Mouse (Mus musculus) liver, embryonic 14.5 days (tissue): ENCODE data around the gene CN725425. TPM values are rescaled to one million over a fixed set of nuclear protein-coding genes. Genes with fewer than 3 reads are reported as not detected.

ENCODE experiments used
- ATAC-seq: fragments of 200-750 bp; cut with Nextera tagmentation; 2 replicates; pipeline ENCODE4 v1.8.0; 2017; ENCODE audit warnings: moderate number of reproducible peaks, mild to moderate bottlenecking, moderate library complexity; ENCODE audit not compliant: insufficient read depth
- DNase-seq, 3 experiments: peaks; one replicate each; pipeline ENCODE4 v3.0.0-alpha.2; 2012 to 2013; ENCODE audit warnings: low read depth in 3 of 3, low spot score in 3 of 3
- H3K27ac ChIP-seq: fragments of 300-500 bp; sonication (generic); 2 replicates; pipeline ENCODE4 v1.5.1; 2014; ENCODE audit warnings: moderate library complexity, mild to moderate bottlenecking, control low read depth, inconsistent platforms
- H3K27me3 ChIP-seq: fragments of 300-500 bp; sonication (generic); 2 replicates; pipeline ENCODE4 v1.6.1; 2014; ENCODE audit warnings: mild to moderate bottlenecking, low read length, moderate library complexity; ENCODE audit not compliant: control insufficient read depth, insufficient read depth
- H3K36me3 ChIP-seq: fragments of 300-500 bp; sonication (generic); replicated peaks from 2 replicates; pipeline ENCODE4 v1.6.1; 2014; ENCODE audit warnings: low read depth; ENCODE audit not compliant: control insufficient read depth, insufficient read depth
- H3K4me1 ChIP-seq, 2 experiments: fragments of 200-500 bp in 1 of 2; fragments of 300-500 bp in 1 of 2; sonication (generic) in 1 of 2; replicated peaks; 2 replicates each; pipeline ENCODE4 v1.6.1; 2012 to 2014; ENCODE audit warnings: antibody characterized with exemption in 1 of 2, inconsistent platforms in 1 of 2, low read length in 1 of 2; ENCODE audit not compliant: control insufficient read depth in 2 of 2, insufficient read depth in 2 of 2
- H3K4me2 ChIP-seq: fragments of 300-500 bp; sonication (generic); 2 replicates; pipeline ENCODE4 v1.6.1; 2014; ENCODE audit warnings: low read depth, mild to moderate bottlenecking, control low read depth, moderate library complexity
- H3K4me3 ChIP-seq, 2 experiments: fragments of 200-500 bp in 1 of 2; fragments of 300-500 bp in 1 of 2; sonication (generic) in 1 of 2; 2 replicates each; pipeline ENCODE4 v1.5.1; 2012 to 2014; ENCODE audit warnings: low read depth in 2 of 2, low read length in 2 of 2, mild to moderate bottlenecking in 2 of 2, control low read depth in 1 of 2, inconsistent platforms in 1 of 2, moderate library complexity in 1 of 2; ENCODE audit not compliant: insufficient read depth in 1 of 2
- H3K9ac ChIP-seq: fragments of 300-500 bp; sonication (generic); replicated peaks from 2 replicates; pipeline ENCODE4 v1.6.1; 2014; ENCODE audit warnings: mild to moderate bottlenecking, control low read depth, moderate library complexity
- H3K9me3 ChIP-seq: fragments of 300-500 bp; sonication (generic); 2 replicates; pipeline ENCODE4 v1.6.1; 2016; ENCODE audit warnings: low read length, mixed read lengths; ENCODE audit not compliant: control insufficient read depth
- CTCF ChIP-seq: IDR thresholded peaks from 2 replicates; pipeline ENCODE4 v1.5.1; 2016; ENCODE audit warnings: antibody characterized with exemption, low read depth, control low read depth
- EP300 ChIP-seq: IDR thresholded peaks from 2 replicates; pipeline ENCODE4 v1.6.1; 2016; ENCODE audit warnings: antibody characterized with exemption, low read depth
- WGBS: fragments of 180-500 bp; shearing (Covaris S2); extraction: QIAGEN DNeasy Blood & Tissue Kit; methylation state at CpG from one replicate; pipeline ENCODE4 v1.1.7; 2014; ENCODE audit not compliant: insufficient replicate concordance; 5-methylcytosine and 5-hydroxymethylcytosine counted together
- polyA plus RNA-seq, 2 experiments: library from polyadenylated mRNA; depleted of rRNA in 1 of 2; stranded (reverse) in 1 of 2; unstranded in 1 of 2; fragments of >200 nt; fragmentation: Nextera tagmentation in 1 of 2; extraction: Ambion mirVana in 1 of 2; gene quantifications; 2 replicates each; pipeline versions ENCODE4 v1.2.1 to v1.2.3; 2012 to 2014

CN725425 gene
- polyA plus RNA-seq, 2 experiments, result 0.02 to 0.05 TPM

- H3K36me3 ChIP-seq, result no peaks in the 10 kb centered on the region
- ATAC-seq (peak; percentile 84), DNase-seq (peak; percentile 37 to 46 (median 38))
- TF ChIP-seq CTCF (no peak), EP300 (no peak)
- H3K4me2 ChIP-seq, result peak within 1 kb of the TSS; percentile 76
- peak within 1 kb of the TSS; percentile 54 to 67 for H3K4me3 ChIP-seq
- H3K9ac ChIP-seq, result peak within 1 kb of the TSS; percentile 54
- peaks cover 9 to 12% of the 10 kb centered on the region in 2 experiments for H3K4me1 ChIP-seq
- no peaks in the 10 kb centered on the region for H3K27me3 ChIP-seq
- WGBS, result under 1% methylated on average over 22 of the region's 22 CpGs
- H3K27ac ChIP-seq, result peak within 1 kb of the TSS; percentile 17; the same call in 1 of the 2 replicates
- no peaks in the 10 kb centered on the region for H3K9me3 ChIP-seq
These were observed 7.7 kb upstream of the CN725425 start, which contains the start of gene Abcd2 for GRCm38 (mm10) chr15:91191412-91192222. Abcd2 (minus strand) TSS chr15:91191799.

- no peaks in the 10 kb centered on the region for H3K27me3 ChIP-seq
- DNase-seq, result no peak
- ATAC-seq, result peak; percentile 40; the same call in 1 of the 2 replicates
- H3K9me3 ChIP-seq, result no peaks in the 10 kb centered on the region
- TF ChIP-seq CTCF (no peak; the same call in 1 of the 2 replicates), EP300 (no peak)
- peak overlapping the region; percentile 76 for H3K4me2 ChIP-seq
- WGBS, result 9% methylated on average over 7 of the region's 7 CpGs
- H3K9ac ChIP-seq, result peak overlapping the region; percentile 54
- H3K36me3 ChIP-seq, result no peaks in the 10 kb centered on the region
- H3K4me1 ChIP-seq, result peaks cover 9 to 12% of the 10 kb centered on the region in 2 experiments
- H3K4me3 ChIP-seq, result peak overlapping the region; percentile 54 to 67
- H3K27ac ChIP-seq, result peak overlapping the region; percentile 17; the same call in 1 of the 2 replicates
These were observed 7.1 kb upstream of the CN725425 start for GRCm38 (mm10) chr15:91192223-91192598.

GRCm38 (mm10) chr15:91200833-91201232 lies 1.5 kb downstream of the CN725425 start:
- ATAC-seq, result no peak
- Histone ChIP-seq H3K27ac (no peak overlapping the region), H3K36me3 (no peaks in the 10 kb centered on the region), H3K27me3 (no peaks in the 10 kb centered on the region), H3K9ac (no peak overlapping the region), H3K4me2 (no peak overlapping the region), H3K4me3 (no peak overlapping the region), H3K4me1 (no peaks in the 10 kb centered on the region), H3K9me3 (no peaks in the 10 kb centered on the region)
- DNase-seq, result no peak
- no peak for TF ChIP-seq EP300
- no peak for TF ChIP-seq CTCF
- WGBS, result 58% methylated on average over 1 of the region's 1 CpGs

GRCm38 (mm10) chr15:91202486-91202885 lies 3.2 kb downstream of the CN725425 start:
- DNase-seq (no peak), ATAC-seq (no peak)
- Histone ChIP-seq H3K27me3 (no peaks in the 10 kb centered on the region), H3K27ac (no peak overlapping the region), H3K4me1 (no peaks in the 10 kb centered on the region), H3K36me3 (no peaks in the 10 kb centered on the region), H3K9ac (no peak overlapping the region), H3K4me3 (no peak overlapping the region), H3K4me2 (no peak overlapping the region), H3K9me3 (no peaks in the 10 kb centered on the region)
- 74% methylated on average over 1 of the region's 1 CpGs for WGBS
- no peak for TF ChIP-seq CTCF
- no peak for TF ChIP-seq EP300

- WGBS, result 70% methylated on average over 3 of the region's 3 CpGs
- Histone ChIP-seq H3K4me2 (no peak overlapping the region), H3K9me3 (no peaks in the 10 kb centered on the region), H3K36me3 (no peaks in the 10 kb centered on the region), H3K27me3 (no peaks in the 10 kb centered on the region), H3K9ac (no peak overlapping the region), H3K4me1 (no peaks in the 10 kb centered on the region), H3K4me3 (no peak overlapping the region), H3K27ac (no peak overlapping the region)
- TF ChIP-seq EP300 (no peak), CTCF (no peak)
- DNase-seq, result no peak
- no peak for ATAC-seq
These were observed 4.2 kb downstream of the CN725425 start for GRCm38 (mm10) chr15:91203521-91203920.
